Mouse (Mus musculus) central nervous system, embryonic 18 days (tissue): ENCODE data around the gene Rtraf. TPM values are rescaled to one million over a fixed set of nuclear protein-coding genes. Genes with fewer than 3 reads are reported as not detected.

Experiments used
- polyA plus RNA-seq: library from polyadenylated mRNA; depleted of rRNA; stranded (reverse); fragments of >200 nt; gene quantifications from 2 replicates; pipeline ENCODE4 v1.2.3, GENCODE M21; 2012; rRNA removed

Gene Rtraf
- 97.5 and 106 TPM in 2 replicates for polyA plus RNA-seq

GRCm38 (mm10) chr14:19823321-19824142 lies at the start of gene Rtraf:
Gene Rtraf (minus strand): TSS chr14:19823824.

Other genes with a start within 250 kb of the Rtraf start
- gene Gm2237, start 238.7 kb downstream of the Rtraf start, polyA plus RNA-seq: 22.5 and 56.8 TPM in 2 replicates
- gene Gm5458, start 221.2 kb downstream of the Rtraf start, polyA plus RNA-seq: 0.11 TPM in 1 of 2 replicates, not detected in the other
- gene Nid2, start 72.6 kb downstream of the Rtraf start, polyA plus RNA-seq: 11.8 and 12.8 TPM in 2 replicates
- 362 and 382 TPM in 2 replicates for gene Gng2, start 153.8 kb upstream of the Rtraf start, polyA plus RNA-seq